Mouse (Mus musculus) stomach, postnatal 0 days (tissue): ENCODE data around the gene C1ql3. TPM values are rescaled to one million over a fixed set of nuclear protein-coding genes. Genes with fewer than 3 reads are reported as not detected.

Experiments
- ATAC-seq: fragments of 200-750 bp; cut with Nextera tagmentation; 2 replicates; pipeline ENCODE4 v1.8.0; 2017; ENCODE audit not compliant: low FRiP score, low TSS enrichment
- DNase-seq: peaks from one replicate; pipeline ENCODE4 v3.0.0-alpha.2; 2016; ENCODE audit warnings: low spot score
- H3K27ac ChIP-seq: fragments of 300-500 bp; sonication (generic); replicated peaks from 2 replicates; pipeline ENCODE4 v1.5.1; 2014; ENCODE audit warnings: mild to moderate bottlenecking, control low read depth
- H3K27me3 ChIP-seq: fragments of 300-500 bp; sonication (generic); 2 replicates; pipeline ENCODE4 v1.6.1; 2014; ENCODE audit warnings: low read length; ENCODE audit not compliant: control insufficient read depth, insufficient read depth
- H3K36me3 ChIP-seq: fragments of 300-500 bp; sonication (generic); 2 replicates; pipeline ENCODE4 v1.6.1; 2014; ENCODE audit warnings: low read length, mixed read lengths; ENCODE audit not compliant: control insufficient read depth, insufficient read depth
- H3K4me1 ChIP-seq: fragments of 300-500 bp; sonication (generic); replicated peaks from 2 replicates; pipeline ENCODE4 v1.6.1; 2014; ENCODE audit warnings: antibody characterized with exemption; ENCODE audit not compliant: control insufficient read depth, insufficient read depth
- H3K4me2 ChIP-seq: fragments of 300-500 bp; sonication (generic); replicated peaks from 2 replicates; pipeline ENCODE4 v1.6.1; 2014; ENCODE audit warnings: low read depth, mild to moderate bottlenecking, control low read depth, moderate library complexity
- H3K4me3 ChIP-seq: fragments of 300-500 bp; sonication (generic); 2 replicates; pipeline ENCODE4 v1.5.1; 2014; ENCODE audit warnings: low read depth, low read length, control low read depth
- H3K9ac ChIP-seq: fragments of 300-500 bp; sonication (generic); 2 replicates; pipeline ENCODE4 v1.6.1; 2014; ENCODE audit warnings: mild to moderate bottlenecking, low read length, control low read depth, mixed read lengths
- H3K9me3 ChIP-seq: fragments of 300-500 bp; sonication (generic); 2 replicates; pipeline ENCODE4 v1.6.1; 2016; ENCODE audit warnings: low read length; ENCODE audit not compliant: control insufficient read depth
- CTCF ChIP-seq: IDR thresholded peaks from 2 replicates; pipeline ENCODE4 v1.5.1; 2016; ENCODE audit warnings: antibody characterized with exemption, low read depth, mild to moderate bottlenecking, moderate library complexity
- EP300 ChIP-seq: optimal IDR thresholded peaks from 2 replicates; pipeline ENCODE3; 2016; ENCODE audit warnings: antibody characterized with exemption
- WGBS: fragments of 180-500 bp; shearing (Covaris S2); extraction: QIAGEN DNeasy Blood & Tissue Kit; methylation state at CpG from one replicate; pipeline ENCODE4 v1.1.7; 2014; 5-methylcytosine and 5-hydroxymethylcytosine counted together
- polyA plus RNA-seq: library from polyadenylated mRNA; unstranded; fragments of >200 nt; fragmentation: Nextera tagmentation; extraction: Ambion mirVana; gene quantifications from 2 replicates; pipeline ENCODE4 v1.2.1, GENCODE M21; 2015

The C1ql3 gene
- polyA plus RNA-seq, 1 experiment from 2014 or later, result 0.19 TPM

DNA sequence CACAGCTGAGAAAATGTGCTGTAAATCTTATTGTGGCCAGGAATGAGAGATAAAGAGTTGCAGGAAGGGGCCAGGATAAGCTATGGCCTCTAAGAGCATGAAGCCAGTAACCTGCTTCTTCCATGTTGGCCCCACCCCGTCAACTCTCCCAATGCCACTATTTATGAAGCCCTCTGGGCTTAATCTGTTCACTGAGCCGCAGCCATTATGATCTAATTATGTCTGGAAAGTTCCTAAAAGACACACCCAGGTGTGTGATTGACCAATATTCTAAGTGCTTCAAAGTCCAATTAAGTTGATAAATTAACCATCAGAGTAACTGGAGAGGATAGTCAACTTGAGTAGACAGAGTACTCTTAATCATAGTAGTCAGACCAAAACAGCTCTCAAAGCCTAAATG, 37.9 kb downstream of the C1ql3 start:
- TF ChIP-seq CTCF, result no peak
- TF ChIP-seq EP300, result no peak
- 78% methylated on average over 2 of the region's 2 CpGs for WGBS
- no peak overlapping the region for H3K4me3 ChIP-seq
- no peak overlapping the region for H3K9ac ChIP-seq
- H3K27me3 ChIP-seq, result no peaks in the 10 kb centered on the region
- no peak for DNase-seq
- no peak overlapping the region for H3K4me2 ChIP-seq
- peaks cover 2% of the 10 kb centered on the region; the same call in 1 of the 2 replicates for H3K36me3 ChIP-seq
- no peak overlapping the region for H3K27ac ChIP-seq
- no peak for ATAC-seq
- H3K4me1 ChIP-seq, result no peaks in the 10 kb centered on the region
- H3K9me3 ChIP-seq, result no peaks in the 10 kb centered on the region

DNA sequence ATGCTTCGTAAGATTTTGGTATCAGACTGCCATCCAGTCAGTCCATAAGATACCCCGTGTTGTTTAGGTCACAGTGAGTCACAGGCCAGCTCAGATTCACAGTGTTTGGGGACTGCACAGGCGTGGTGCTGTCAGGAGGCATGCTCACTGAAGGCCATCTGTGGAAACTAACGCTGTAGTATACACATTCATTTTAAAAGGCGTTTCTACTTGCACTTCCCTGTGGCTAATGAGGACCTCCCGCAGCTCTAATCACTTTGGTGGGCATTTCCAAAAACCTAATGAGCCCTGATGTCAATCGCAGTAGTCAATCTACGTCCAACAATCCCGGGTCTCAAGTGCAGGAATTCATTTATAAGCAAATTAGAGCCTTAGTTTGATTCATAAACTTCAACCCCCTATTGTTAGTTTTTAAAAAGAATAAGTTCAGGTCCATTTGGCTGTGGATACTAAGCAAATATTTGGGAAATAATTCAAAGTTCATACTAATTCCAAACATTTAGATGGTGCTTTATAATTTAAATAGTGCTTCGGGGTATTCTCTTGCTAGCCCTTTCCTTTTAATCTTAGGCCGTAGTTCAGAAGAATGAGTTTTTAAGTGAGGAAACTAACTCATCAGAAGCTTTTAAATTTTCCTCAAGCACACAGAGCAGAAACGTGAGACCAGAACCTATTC, 41.4 kb downstream of the C1ql3 start:
- ATAC-seq (no peak), DNase-seq (no peak)
- H3K4me3 ChIP-seq, result no peak overlapping the region
- H3K4me1 ChIP-seq, result no peaks in the 10 kb centered on the region
- TF ChIP-seq CTCF, result no peak
- no peak for TF ChIP-seq EP300
- no peak overlapping the region for H3K9ac ChIP-seq
- 50% methylated on average over 12 of the region's 12 CpGs for WGBS
- no peaks in the 10 kb centered on the region for H3K9me3 ChIP-seq
- H3K27ac ChIP-seq, result no peak overlapping the region
- H3K4me2 ChIP-seq, result no peak overlapping the region
- H3K27me3 ChIP-seq, result no peaks in the 10 kb centered on the region
- H3K36me3 ChIP-seq, result no peaks in the 10 kb centered on the region; the same call in 1 of the 2 replicates

DNA sequence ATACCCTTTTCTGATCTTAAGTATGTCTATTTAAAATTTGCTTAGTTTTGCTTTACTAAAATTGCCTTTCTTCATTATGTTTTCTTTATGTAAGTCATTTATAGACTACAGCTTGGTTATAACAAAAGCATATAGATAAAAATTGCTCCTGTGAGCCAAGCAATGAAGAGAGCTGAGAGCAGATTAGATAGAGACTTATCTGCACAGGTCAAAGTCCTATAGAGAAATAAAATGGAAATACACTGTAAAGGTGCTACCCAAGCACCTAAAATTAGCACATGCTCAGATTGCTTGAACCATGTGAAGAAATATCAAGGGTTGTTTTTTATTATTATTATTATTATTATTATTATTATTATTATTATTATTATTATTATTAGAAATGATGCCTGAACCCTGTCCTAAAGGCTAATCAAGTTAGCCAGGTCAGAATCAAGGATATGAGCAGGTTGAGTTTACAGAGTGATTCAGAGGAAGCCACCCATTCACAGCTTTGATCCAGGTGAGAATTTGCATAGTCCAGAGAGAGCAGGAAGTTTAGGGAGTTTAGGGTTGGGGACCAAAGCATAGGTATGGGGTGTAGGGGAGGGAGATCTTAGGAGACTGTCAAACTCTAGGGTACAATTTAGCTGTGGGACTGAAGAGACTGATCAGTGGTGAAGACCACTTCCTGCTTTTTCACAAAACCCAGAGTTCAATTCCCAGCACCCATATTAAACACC, 54.7 kb downstream of the C1ql3 start:
- TF ChIP-seq CTCF, result no peak
- no peak for TF ChIP-seq EP300
- Histone ChIP-seq H3K4me2 (no peak overlapping the region), H3K4me1 (no peaks in the 10 kb centered on the region), H3K27me3 (no peaks in the 10 kb centered on the region), H3K36me3 (no peaks in the 10 kb centered on the region), H3K27ac (no peak overlapping the region), H3K9ac (no peak overlapping the region), H3K9me3 (no peaks in the 10 kb centered on the region), H3K4me3 (no peak overlapping the region)
- DNase-seq, result no peak
- no peak for ATAC-seq

Other genes with a start within 250 kb of the C1ql3 start
- 19.3 and 20.0 TPM in 2 replicates for gene Pter, start 87.8 kb downstream of the C1ql3 start, polyA plus RNA-seq